Mouse (Mus musculus) cerebellum, postnatal 14 days (tissue): ENCODE results near the gene Cul1.
"Not testable (repeated sequence)": the region's sequence is repeated elsewhere in the genome, so short reads cannot be mapped to it uniquely, and the experiment has no call there.

Experiments used
- DNase-seq, 2 experiments: peaks; one replicate each; pipeline ENCODE4 v3.0.0; 2021; ENCODE audit warnings: mixed read lengths in 2 of 2

Cul1 gene

GRCm38 (mm10) chr6:47453098-47453497 is at the start of gene Cul1:
Cul1 (plus strand) TSS chr6:47453398.
- no peak for DNase-seq

GRCm38 (mm10) chr6:47404419-47405382 is 48.5 kb upstream of the Cul1 start:
- DNase-seq = peak in 1 of 2 experiments; percentile 4

- peak; percentile 42 to 49 for DNase-seq
Measured at GRCm38 (mm10) chr6:47412886-47413606, 40.2 kb upstream of the Cul1 start.

GRCm38 (mm10) chr6:47413656-47414055 is 39.5 kb upstream of the Cul1 start:
- peak in 1 of 2 experiments; percentile 14 for DNase-seq

GRCm38 (mm10) chr6:47418691-47419090 is 34.5 kb upstream of the Cul1 start:
- no peak for DNase-seq

- no peak for DNase-seq
Measured at GRCm38 (mm10) chr6:47420156-47420555, 33.0 kb upstream of the Cul1 start.

- no peak for DNase-seq
Measured at GRCm38 (mm10) chr6:47421221-47421620, 32.0 kb upstream of the Cul1 start.

GRCm38 (mm10) chr6:47426136-47426535 is 27.1 kb upstream of the Cul1 start:
- DNase-seq = no peak

GRCm38 (mm10) chr6:47426556-47426955 is 26.6 kb upstream of the Cul1 start:
- not testable (repeated sequence) for DNase-seq

- not testable (repeated sequence) for DNase-seq
Measured at GRCm38 (mm10) chr6:47432795-47433194, 20.4 kb upstream of the Cul1 start.

- no peak for DNase-seq
Measured at GRCm38 (mm10) chr6:47440080-47440479, 13.1 kb upstream of the Cul1 start.

- DNase-seq = no peak
Measured at GRCm38 (mm10) chr6:47447658-47448057, 5.5 kb upstream of the Cul1 start.

GRCm38 (mm10) chr6:47453522-47454130 is 428 bp downstream of the Cul1 start:
- peak; percentile 78 to 80 for DNase-seq

- DNase-seq = peak; percentile 84 to 87
Measured at GRCm38 (mm10) chr6:47454131-47454574, 955 bp downstream of the Cul1 start.

GRCm38 (mm10) chr6:47454575-47455571 is 1.7 kb downstream of the Cul1 start:
- peak; percentile 77 to 83 for DNase-seq

GRCm38 (mm10) chr6:47455843-47456242 is 2.6 kb downstream of the Cul1 start:
- no peak for DNase-seq

- DNase-seq = peak in 1 of 2 experiments; percentile 15
Measured at GRCm38 (mm10) chr6:47456853-47457252, 3.7 kb downstream of the Cul1 start.

GRCm38 (mm10) chr6:47465400-47465799 is 12.2 kb downstream of the Cul1 start:
- DNase-seq = peak; percentile 33 to 52

GRCm38 (mm10) chr6:47466488-47466887 is 13.3 kb downstream of the Cul1 start:
- DNase-seq = no peak

- no peak for DNase-seq
Measured at GRCm38 (mm10) chr6:47467058-47467457, 13.9 kb downstream of the Cul1 start.

- DNase-seq = no peak
Measured at GRCm38 (mm10) chr6:47469760-47470159, 16.6 kb downstream of the Cul1 start.

GRCm38 (mm10) chr6:47472444-47472843 is 19.2 kb downstream of the Cul1 start:
- peak; percentile 16 to 30 for DNase-seq
